Mouse (Mus musculus) liver, adult 2 months (tissue): ENCODE measurements around the gene Svop. TPM values are rescaled to one million over a fixed set of nuclear protein-coding genes. Genes with fewer than 3 reads are reported as not detected.
A peak's percentile ranks its signal among the peaks of the same experiment; 100 is the strongest.

Source experiments
- DNase-seq: peaks from one replicate; pipeline ENCODE4 v3.0.0-alpha.2; 2011; ENCODE audit warnings: low read depth, low spot score; ENCODE audit errors: extremely low read depth
- H3K27ac ChIP-seq: fragments of 200-500 bp; replicated peaks from 2 replicates; pipeline ENCODE4 v1.5.1; 2012; ENCODE audit warnings: low read depth, mild to moderate bottlenecking, control low read depth, inconsistent platforms, low read length; ENCODE audit not compliant: insufficient read depth
- H3K27me3 ChIP-seq: fragments of 200-500 bp; 2 replicates; pipeline ENCODE4 v1.6.1; 2012; ENCODE audit warnings: mild to moderate bottlenecking, moderate library complexity, low read length, inconsistent platforms; ENCODE audit not compliant: control insufficient read depth, insufficient read depth
- H3K36me3 ChIP-seq: fragments of 200-500 bp; 2 replicates; pipeline ENCODE4 v1.6.1; 2012; ENCODE audit warnings: low read length, inconsistent platforms; ENCODE audit not compliant: control insufficient read depth, insufficient read depth
- H3K4me1 ChIP-seq: fragments of 200-500 bp; 2 replicates; pipeline ENCODE4 v1.6.1; 2011; ENCODE audit warnings: low read length; ENCODE audit not compliant: control insufficient read depth, insufficient read depth
- H3K4me3 ChIP-seq: fragments of 200-500 bp; 2 replicates; pipeline ENCODE4 v1.5.1; 2011; ENCODE audit warnings: low read depth, mild to moderate bottlenecking, control low read depth, low read length, moderate library complexity; ENCODE audit not compliant: insufficient read depth
- H3K79me2 ChIP-seq: fragments of 200-500 bp; 2 replicates; pipeline ENCODE4 v1.6.1; 2012; ENCODE audit warnings: inconsistent platforms, mild to moderate bottlenecking, low read length, moderate library complexity; ENCODE audit not compliant: control insufficient read depth, insufficient read depth
- H3K9ac ChIP-seq: fragments of 200-500 bp; 2 replicates; pipeline ENCODE4 v1.6.1; 2012; ENCODE audit warnings: low read depth, mild to moderate bottlenecking, control low read depth, inconsistent platforms, low read length
- CTCF ChIP-seq: fragments of 200-500 bp; IDR thresholded peaks from 2 replicates; pipeline ENCODE4 v1.5.1; 2011; ENCODE audit warnings: low read depth, low read length, control low read depth
- POLR2A ChIP-seq: fragments of 200-500 bp; IDR thresholded peaks from 2 replicates; pipeline ENCODE4 v1.6.1; 2011; ENCODE audit warnings: low read length, control low read depth; ENCODE audit not compliant: insufficient read depth; ENCODE audit errors: extremely low read depth
- WGBS: fragments of 180-500 bp; shearing (Covaris S2); methylation state at CpG from one replicate; pipeline ENCODE4 v1.1.7; 2018; 5-methylcytosine and 5-hydroxymethylcytosine counted together
- polyA plus RNA-seq: library from polyadenylated mRNA; depleted of rRNA; stranded (reverse); fragments of >200 nt; gene quantifications from 2 replicates; pipeline ENCODE4 v1.2.3, GENCODE M21; 2012
- total RNA-seq: library from RNA; depleted of rRNA; stranded (reverse); fragments of >200 nt; gene quantifications from 2 replicates; pipeline ENCODE4 v1.2.3, GENCODE M21; 2014

Gene Svop
- total and polyA plus RNA-seq, 2 experiments = not detected

GRCm38 (mm10) chr5:114040911-114041310, 50.5 kb downstream of the Svop start:
- 69% methylated on average over 1 of the region's 1 CpGs for WGBS
- Histone ChIP-seq H3K27me3 (no peaks in the 10 kb centered on the region), H3K4me3 (no peak overlapping the region), H3K27ac (no peak overlapping the region), H3K9ac (no peak overlapping the region), H3K4me1 (peaks cover 2% of the 10 kb centered on the region; the same call in 1 of the 2 replicates), H3K79me2 (no peaks in the 10 kb centered on the region), H3K36me3 (no peaks in the 10 kb centered on the region)
- DNase-seq = no peak
- TF ChIP-seq POLR2A (no peak), CTCF (no peak)

- H3K27ac ChIP-seq = no peak overlapping the region
- no peak for DNase-seq
- H3K9ac ChIP-seq = no peak overlapping the region
- peaks cover 2% of the 10 kb centered on the region; the same call in 1 of the 2 replicates for H3K4me1 ChIP-seq
- WGBS = 36% methylated on average over 7 of the region's 8 CpGs
- no peaks in the 10 kb centered on the region for H3K27me3 ChIP-seq
- TF ChIP-seq CTCF = no peak
- no peak for TF ChIP-seq POLR2A
- H3K36me3 ChIP-seq = no peaks in the 10 kb centered on the region
- no peak overlapping the region for H3K4me3 ChIP-seq
- H3K79me2 ChIP-seq = no peaks in the 10 kb centered on the region
Measured at GRCm38 (mm10) chr5:114040508-114040907, 50.9 kb downstream of the Svop start.

- Histone ChIP-seq H3K9ac (no peak overlapping the region), H3K27ac (no peak overlapping the region), H3K79me2 (no peaks in the 10 kb centered on the region), H3K4me3 (no peak overlapping the region), H3K4me1 (no peaks in the 10 kb centered on the region), H3K36me3 (no peaks in the 10 kb centered on the region), H3K27me3 (no peaks in the 10 kb centered on the region)
- 80% methylated on average over 10 of the region's 10 CpGs for WGBS
- no peak for TF ChIP-seq CTCF
- TF ChIP-seq POLR2A = no peak
- no peak for DNase-seq
Measured at GRCm38 (mm10) chr5:114035111-114035510, 56.3 kb downstream of the Svop start.

GRCm38 (mm10) chr5:114034393-114034792, 57.0 kb downstream of the Svop start:
- WGBS = 78% methylated on average over 7 of the region's 7 CpGs
- no peak for DNase-seq
- no peak for TF ChIP-seq POLR2A
- no peak for TF ChIP-seq CTCF
- no peaks in the 10 kb centered on the region for H3K36me3 ChIP-seq
- H3K9ac ChIP-seq = no peak overlapping the region
- no peaks in the 10 kb centered on the region for H3K4me1 ChIP-seq
- H3K27me3 ChIP-seq = no peaks in the 10 kb centered on the region
- H3K27ac ChIP-seq = no peak overlapping the region
- H3K4me3 ChIP-seq = no peak overlapping the region
- H3K79me2 ChIP-seq = no peaks in the 10 kb centered on the region

GRCm38 (mm10) chr5:114032161-114032763, 59.1 kb downstream of the Svop start:
- no peak for DNase-seq
- no peak overlapping the region for H3K27ac ChIP-seq
- 75% methylated on average over 3 of the region's 3 CpGs for WGBS
- H3K79me2 ChIP-seq = no peaks in the 10 kb centered on the region
- no peaks in the 10 kb centered on the region; the same call in none of the 2 replicates for H3K4me1 ChIP-seq
- H3K4me3 ChIP-seq = no peak overlapping the region
- TF ChIP-seq CTCF (no peak), POLR2A (no peak)
- H3K9ac ChIP-seq = no peak overlapping the region
- H3K27me3 ChIP-seq = no peaks in the 10 kb centered on the region
- H3K36me3 ChIP-seq = no peaks in the 10 kb centered on the region

- 0 out of 2 replicates have a peak, but pooled peaks have one; percentile 10 for TF ChIP-seq CTCF
- no peak for TF ChIP-seq POLR2A
- Histone ChIP-seq H3K4me1 (no peaks in the 10 kb centered on the region; the same call in none of the 2 replicates), H3K4me3 (no peak overlapping the region), H3K36me3 (no peaks in the 10 kb centered on the region), H3K27me3 (no peaks in the 10 kb centered on the region), H3K79me2 (no peaks in the 10 kb centered on the region), H3K9ac (no peak overlapping the region), H3K27ac (no peak overlapping the region)
- WGBS = 87% methylated on average over 12 of the region's 12 CpGs
- no peak for DNase-seq
Measured at GRCm38 (mm10) chr5:114030652-114031051, 60.7 kb downstream of the Svop start.
